Mouse (Mus musculus): ENCODE results near the gene Slc35g1. TPM values are rescaled to one million over a fixed set of nuclear protein-coding genes. Genes with fewer than 3 reads are reported as not detected.
"Not testable (repeated sequence)": the region's sequence is repeated elsewhere in the genome, so short reads cannot be mapped to it uniquely, and the experiment has no call there.

The Slc35g1 gene
- total RNA-seq, 2 experiments from 2014 or later: 3.8 to 12.6 TPM

GRCm38 (mm10) chr19:38387021-38387420 is 8.8 kb upstream of the Slc35g1 start:
- not testable (repeated sequence) for ATAC-seq (replicated peaks; ENCODE audit: low FRiP score, poor library complexity, severe bottlenecking)

- ATAC-seq (replicated peaks; ENCODE audit: low FRiP score, poor library complexity, severe bottlenecking): no peak
Observed at GRCm38 (mm10) chr19:38387835-38388234, 7.9 kb upstream of the Slc35g1 start.

- no peak for ATAC-seq (replicated peaks; ENCODE audit: low FRiP score, poor library complexity, severe bottlenecking)
Observed at GRCm38 (mm10) chr19:38396633-38396970, 822 bp downstream of the Slc35g1 start.

GRCm38 (mm10) chr19:38397004-38397403 is 1.2 kb downstream of the Slc35g1 start:
- no peak for ATAC-seq (replicated peaks; ENCODE audit: low FRiP score, poor library complexity, severe bottlenecking)

GRCm38 (mm10) chr19:38398966-38399365 is 3.2 kb downstream of the Slc35g1 start:
- ATAC-seq (replicated peaks; ENCODE audit: low FRiP score, poor library complexity, severe bottlenecking): no peak

- peak; percentile 70; the same call in 1 of the 2 replicates for ATAC-seq (replicated peaks; ENCODE audit: low FRiP score, poor library complexity, severe bottlenecking)
Observed at GRCm38 (mm10) chr19:38400851-38401250, 5.1 kb downstream of the Slc35g1 start.

GRCm38 (mm10) chr19:38401416-38401815 is 5.6 kb downstream of the Slc35g1 start:
- no peak for ATAC-seq (replicated peaks; ENCODE audit: low FRiP score, poor library complexity, severe bottlenecking)

GRCm38 (mm10) chr19:38410357-38411056 is 14.7 kb downstream of the Slc35g1 start:
- no peak for ATAC-seq (replicated peaks; ENCODE audit: low FRiP score, poor library complexity, severe bottlenecking)

GRCm38 (mm10) chr19:38413861-38414260 is 18.1 kb downstream of the Slc35g1 start:
- no peak for ATAC-seq (replicated peaks; ENCODE audit: low FRiP score, poor library complexity, severe bottlenecking)

- no peak for ATAC-seq (replicated peaks; ENCODE audit: low FRiP score, poor library complexity, severe bottlenecking)
Observed at GRCm38 (mm10) chr19:38418819-38419423, 23.1 kb downstream of the Slc35g1 start.

- no peak for ATAC-seq (replicated peaks; ENCODE audit: low FRiP score, poor library complexity, severe bottlenecking)
Observed at GRCm38 (mm10) chr19:38420751-38421295, 25.0 kb downstream of the Slc35g1 start.

GRCm38 (mm10) chr19:38421436-38421835 is 25.7 kb downstream of the Slc35g1 start:
- no peak for ATAC-seq (replicated peaks; ENCODE audit: low FRiP score, poor library complexity, severe bottlenecking)

- no peak for ATAC-seq (replicated peaks; ENCODE audit: low FRiP score, poor library complexity, severe bottlenecking)
Observed at GRCm38 (mm10) chr19:38422926-38423325, 27.1 kb downstream of the Slc35g1 start.

- ATAC-seq (replicated peaks; ENCODE audit: low FRiP score, poor library complexity, severe bottlenecking): no peak
Observed at GRCm38 (mm10) chr19:38423884-38424283, 28.1 kb downstream of the Slc35g1 start.

GRCm38 (mm10) chr19:38424581-38424980 is 28.8 kb downstream of the Slc35g1 start:
- ATAC-seq (replicated peaks; ENCODE audit: low FRiP score, poor library complexity, severe bottlenecking): no peak

GRCm38 (mm10) chr19:38429269-38429668 is 33.5 kb downstream of the Slc35g1 start:
- ATAC-seq (replicated peaks; ENCODE audit: low FRiP score, poor library complexity, severe bottlenecking): no peak

- no peak for ATAC-seq (replicated peaks; ENCODE audit: low FRiP score, poor library complexity, severe bottlenecking)
Observed at GRCm38 (mm10) chr19:38430475-38430874, 34.7 kb downstream of the Slc35g1 start.

GRCm38 (mm10) chr19:38431326-38431725 is 35.5 kb downstream of the Slc35g1 start:
- ATAC-seq (replicated peaks; ENCODE audit: low FRiP score, poor library complexity, severe bottlenecking): no peak

GRCm38 (mm10) chr19:38432021-38432420 is 36.2 kb downstream of the Slc35g1 start:
- ATAC-seq (replicated peaks; ENCODE audit: low FRiP score, poor library complexity, severe bottlenecking): no peak

- no peak for ATAC-seq (replicated peaks; ENCODE audit: low FRiP score, poor library complexity, severe bottlenecking)
Observed at GRCm38 (mm10) chr19:38433381-38433780, 37.6 kb downstream of the Slc35g1 start.

GRCm38 (mm10) chr19:38435221-38435620 is 39.4 kb downstream of the Slc35g1 start:
- ATAC-seq (replicated peaks; ENCODE audit: low FRiP score, poor library complexity, severe bottlenecking): no peak

All from erythroid progenitor cell, adult 5-6 weeks (primary cell).